Mouse (Mus musculus) liver, embryonic 14.5 days (tissue): ENCODE measurements at regions not wholly inside any gene's neighbourhood (a gene's known extent, or its start where the extent isn't known, plus 50 kb on each side); places are given as distances from the start of the nearest gene placed in this dataset.

ENCODE experiments used
- CTCF ChIP-seq: IDR thresholded peaks from 2 replicates; pipeline ENCODE4 v1.5.1; 2016; ENCODE audit warnings: antibody characterized with exemption, low read depth, control low read depth
- EP300 ChIP-seq: IDR thresholded peaks from 2 replicates; pipeline ENCODE4 v1.6.1; 2016; ENCODE audit warnings: antibody characterized with exemption, low read depth

DNA sequence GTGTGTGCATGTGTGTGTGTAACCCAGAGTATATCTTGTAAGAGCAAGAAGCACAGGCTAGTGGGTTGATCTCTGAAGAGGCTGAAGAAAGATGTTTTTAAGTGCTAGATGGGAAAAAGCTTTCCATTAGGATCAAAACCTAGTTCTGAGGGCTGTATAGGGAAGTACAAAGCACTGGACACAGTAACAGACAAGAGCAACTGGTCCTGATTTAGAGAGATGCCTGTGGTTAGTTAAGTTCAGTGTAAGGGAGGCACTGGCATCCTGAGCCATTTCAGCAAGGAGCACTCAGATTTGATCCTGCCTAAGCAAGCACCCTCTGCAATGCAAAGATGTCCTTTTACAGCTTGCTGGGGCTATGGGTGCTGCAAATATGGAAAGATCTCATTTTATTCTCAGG is 280.1 kb downstream of the Mid1ip1 start:
- TF ChIP-seq EP300 = no peak
- no peak for TF ChIP-seq CTCF
